Mouse (Mus musculus) heart, postnatal 14 days (tissue): ENCODE data around the gene Rcl1. TPM values are rescaled to one million over a fixed set of nuclear protein-coding genes. Genes with fewer than 3 reads are reported as not detected.

Source experiments
- microRNA-seq, 2 experiments: library from miRNA; unstranded; fragments of <30 nt; microRNA quantifications; one replicate each; pipeline ENCODE4 v1.2.0; 2021 to 2022
- total RNA-seq, 2 experiments: library from RNA; stranded (reverse); gene quantifications; 2 replicates each; pipeline ENCODE4 v1.2.3; 2021

The Rcl1 gene
- total RNA-seq, 2 experiments from 2014 or later, result 5.6 to 6.8 TPM

Small RNA genes within 50 kb of the gene (microRNA-seq; reads per million reads assigned to microRNA genes)
- gene Mir101b, result 165 to 528 reads per million in 2 experiments

Other genes with a start within 250 kb of the Rcl1 start
- 1 to 10 TPM; 6.1 to 6.2 TPM for gene Plpp6, start 137.4 kb upstream of the Rcl1 start, total RNA-seq
- 10 to 100 TPM; 14.2 to 14.9 TPM for gene 4430402I18Rik, start 133.6 kb upstream of the Rcl1 start, total RNA-seq
- 10 to 100 TPM; 67.5 to 74.0 TPM for gene Cdc37l1, start 111.0 kb upstream of the Rcl1 start, total RNA-seq
- gene Ak3, start 53.4 kb upstream of the Rcl1 start, total RNA-seq, result 10 to 100 TPM; 86.6 to 88.6 TPM
- 10 to 100 TPM; 14.5 to 15.2 TPM for gene Jak2, start 150.5 kb downstream of the Rcl1 start, total RNA-seq
- gene Insl6, start 224.0 kb downstream of the Rcl1 start, total RNA-seq, result under 1 TPM in 1 of 2 experiments, not detected in 1; 0.32 TPM
- gene Rln1, start 233.3 kb downstream of the Rcl1 start, total RNA-seq, result not detected